Mouse (Mus musculus): ENCODE data around the gene Rassf1. TPM values are rescaled to one million over a fixed set of nuclear protein-coding genes. Genes with fewer than 3 reads are reported as not detected.
A peak's percentile ranks its signal among the peaks of the same experiment; 100 is the strongest.

Gene Rassf1
- polyA plus RNA-seq, 1 experiment from 2014 or later: 53.2 TPM

- no peaks in the 10 kb centered on the region for H3K27me3 ChIP-seq (ENCODE audit: control insufficient read depth, insufficient read depth, low read length)
These were observed 13.1 kb upstream of the Rassf1 start for GRCm38 (mm10) chr9:107538231-107538630.

GRCm38 (mm10) chr9:107538711-107539110 is 12.6 kb upstream of the Rassf1 start:
- H3K36me3 ChIP-seq (ENCODE audit: control insufficient read depth, insufficient read depth, low read length): peaks cover 33% of the 10 kb centered on the region

More at GRCm38 (mm10) chr9:107538231-107538630, 13.1 kb upstream of the Rassf1 start:
- no peak overlapping the region for H3K4me3 ChIP-seq (ENCODE audit: low read length)
- WGBS: 97% methylated on average over 7 of the region's 7 CpGs
- H3K36me3 ChIP-seq (ENCODE audit: control insufficient read depth, insufficient read depth, low read length): peaks cover 33% of the 10 kb centered on the region
- no peak for ATAC-seq (ENCODE audit: low FRiP score, low TSS enrichment)
- H3K9ac ChIP-seq (ENCODE audit: low read depth, low read length): no peak overlapping the region
- H3K4me1 ChIP-seq (ENCODE audit: control insufficient read depth, insufficient read depth, low read length): peaks cover 29% of the 10 kb centered on the region
- H3K9me3 ChIP-seq (ENCODE audit: control insufficient read depth, low read length): no peaks in the 10 kb centered on the region
- H3K27ac ChIP-seq (ENCODE audit: low read depth, low read length): no peak overlapping the region
- no peak overlapping the region for H3K4me2 ChIP-seq (replicated peaks; ENCODE audit: low read depth, low read length)

GRCm38 (mm10) chr9:107539940-107540339 is 11.4 kb upstream of the Rassf1 start:
- Histone ChIP-seq H3K4me3 (ENCODE audit: low read length) (no peak overlapping the region), H3K27me3 (ENCODE audit: control insufficient read depth, insufficient read depth, low read length) (no peaks in the 10 kb centered on the region), H3K27ac (ENCODE audit: low read depth, low read length) (no peak overlapping the region), H3K9ac (ENCODE audit: low read depth, low read length) (no peak overlapping the region), H3K4me2 (replicated peaks; ENCODE audit: low read depth, low read length) (no peak overlapping the region), H3K4me1 (ENCODE audit: control insufficient read depth, insufficient read depth, low read length) (peaks cover 30% of the 10 kb centered on the region), H3K36me3 (ENCODE audit: control insufficient read depth, insufficient read depth, low read length) (peaks cover 43% of the 10 kb centered on the region), H3K9me3 (ENCODE audit: control insufficient read depth, low read length) (no peaks in the 10 kb centered on the region)
- ATAC-seq (ENCODE audit: low FRiP score, low TSS enrichment): no peak
- WGBS: 94% methylated on average over 8 of the region's 8 CpGs

More at GRCm38 (mm10) chr9:107538711-107539110, 12.6 kb upstream of the Rassf1 start:
- Histone ChIP-seq H3K4me1 (ENCODE audit: control insufficient read depth, insufficient read depth, low read length) (peaks cover 30% of the 10 kb centered on the region), H3K27ac (ENCODE audit: low read depth, low read length) (no peak overlapping the region), H3K27me3 (ENCODE audit: control insufficient read depth, insufficient read depth, low read length) (no peaks in the 10 kb centered on the region), H3K9me3 (ENCODE audit: control insufficient read depth, low read length) (no peaks in the 10 kb centered on the region), H3K4me2 (replicated peaks; ENCODE audit: low read depth, low read length) (no peak overlapping the region), H3K4me3 (ENCODE audit: low read length) (no peak overlapping the region), H3K9ac (ENCODE audit: low read depth, low read length) (no peak overlapping the region)
- 94% methylated on average over 3 of the region's 3 CpGs for WGBS
- no peak for ATAC-seq (ENCODE audit: low FRiP score, low TSS enrichment)

GRCm38 (mm10) chr9:107540420-107540819 is 10.9 kb upstream of the Rassf1 start:
- H3K9me3 ChIP-seq (ENCODE audit: control insufficient read depth, low read length): no peaks in the 10 kb centered on the region
- 58% methylated on average over 4 of the region's 4 CpGs for WGBS
- no peak for ATAC-seq (ENCODE audit: low FRiP score, low TSS enrichment)
- peaks cover 28% of the 10 kb centered on the region for H3K4me1 ChIP-seq (ENCODE audit: control insufficient read depth, insufficient read depth, low read length)
- no peak overlapping the region for H3K27ac ChIP-seq (ENCODE audit: low read depth, low read length)
- H3K4me2 ChIP-seq (replicated peaks; ENCODE audit: low read depth, low read length): peak overlapping the region; percentile 77; the same call in 1 of the 2 replicates
- H3K4me3 ChIP-seq (ENCODE audit: low read length): no peak overlapping the region; the same call in 1 of the 2 replicates
- no peaks in the 10 kb centered on the region for H3K27me3 ChIP-seq (ENCODE audit: control insufficient read depth, insufficient read depth, low read length)
- peaks cover 48% of the 10 kb centered on the region for H3K36me3 ChIP-seq (ENCODE audit: control insufficient read depth, insufficient read depth, low read length)
- no peak overlapping the region for H3K9ac ChIP-seq (ENCODE audit: low read depth, low read length)

- Histone ChIP-seq H3K4me3 (ENCODE audit: low read length) (peak overlapping the region; percentile 45), H3K4me1 (ENCODE audit: control insufficient read depth, insufficient read depth, low read length) (peaks cover 22% of the 10 kb centered on the region), H3K36me3 (ENCODE audit: control insufficient read depth, insufficient read depth, low read length) (peaks cover 48% of the 10 kb centered on the region), H3K4me2 (replicated peaks; ENCODE audit: low read depth, low read length) (peak overlapping the region; percentile 77), H3K9ac (ENCODE audit: low read depth, low read length) (0 out of 2 replicates have a peak overlapping the region, but pooled peaks have one; percentile 0), H3K9me3 (ENCODE audit: control insufficient read depth, low read length) (no peaks in the 10 kb centered on the region), H3K27ac (ENCODE audit: low read depth, low read length) (no peak overlapping the region), H3K27me3 (ENCODE audit: control insufficient read depth, insufficient read depth, low read length) (no peaks in the 10 kb centered on the region)
- ATAC-seq (ENCODE audit: low FRiP score, low TSS enrichment): 0 out of 2 replicates have a peak, but pooled peaks have one; percentile 0
- 22% methylated on average over 10 of the region's 10 CpGs for WGBS
These were observed 10.3 kb upstream of the Rassf1 start for GRCm38 (mm10) chr9:107541005-107541404.

GRCm38 (mm10) chr9:107541474-107542351 is 9.6 kb upstream of the Rassf1 start, which contains the start of the genes Cyb561d2 and Nprl2:
Cyb561d2 (minus strand) TSS chr9:107542193.
Nprl2 (plus strand) TSS chr9:107542226.
- Histone ChIP-seq H3K36me3 (ENCODE audit: control insufficient read depth, insufficient read depth, low read length) (peaks cover 46% of the 10 kb centered on the region), H3K4me2 (replicated peaks; ENCODE audit: low read depth, low read length) (peak within 1 kb of the TSS; percentile 77), H3K9ac (ENCODE audit: low read depth, low read length) (peak within 1 kb of the TSS; percentile 65)

GRCm38 (mm10) chr9:107542352-107542686 is 9.0 kb upstream of the Rassf1 start:
- peak; percentile 24 for ATAC-seq (ENCODE audit: low FRiP score, low TSS enrichment)
- Histone ChIP-seq H3K27ac (ENCODE audit: low read depth, low read length) (0 out of 2 replicates have a peak overlapping the region, but pooled peaks have one; percentile 44), H3K9me3 (ENCODE audit: control insufficient read depth, low read length) (no peaks in the 10 kb centered on the region), H3K36me3 (ENCODE audit: control insufficient read depth, insufficient read depth, low read length) (peaks cover 40% of the 10 kb centered on the region), H3K4me2 (replicated peaks; ENCODE audit: low read depth, low read length) (peak overlapping the region; percentile 77), H3K27me3 (ENCODE audit: control insufficient read depth, insufficient read depth, low read length) (no peaks in the 10 kb centered on the region), H3K9ac (ENCODE audit: low read depth, low read length) (peak overlapping the region; percentile 65), H3K4me3 (ENCODE audit: low read length) (peak overlapping the region; percentile 45), H3K4me1 (ENCODE audit: control insufficient read depth, insufficient read depth, low read length) (peaks cover 16% of the 10 kb centered on the region)
- WGBS: under 1% methylated on average over 11 of the region's 11 CpGs

More at GRCm38 (mm10) chr9:107541474-107542351, 9.6 kb upstream of the Rassf1 start, which contains the start of the genes Cyb561d2 and Nprl2:
- Histone ChIP-seq H3K4me3 (ENCODE audit: low read length) (peak within 1 kb of the TSS; percentile 45), H3K9me3 (ENCODE audit: control insufficient read depth, low read length) (no peaks in the 10 kb centered on the region), H3K27me3 (ENCODE audit: control insufficient read depth, insufficient read depth, low read length) (no peaks in the 10 kb centered on the region), H3K4me1 (ENCODE audit: control insufficient read depth, insufficient read depth, low read length) (peaks cover 18% of the 10 kb centered on the region), H3K27ac (ENCODE audit: low read depth, low read length) (0 out of 2 replicates have a peak within 1 kb of the TSS, but pooled peaks have one; percentile 44)
- 1% methylated on average over 46 of the region's 46 CpGs for WGBS
- peak; percentile 85 for ATAC-seq (ENCODE audit: low FRiP score, low TSS enrichment)

GRCm38 (mm10) chr9:107542721-107543120 is 8.6 kb upstream of the Rassf1 start:
- peaks cover 38% of the 10 kb centered on the region for H3K36me3 ChIP-seq (ENCODE audit: control insufficient read depth, insufficient read depth, low read length)
- no peaks in the 10 kb centered on the region for H3K27me3 ChIP-seq (ENCODE audit: control insufficient read depth, insufficient read depth, low read length)
- peak overlapping the region; percentile 45 for H3K4me3 ChIP-seq (ENCODE audit: low read length)
- H3K9ac ChIP-seq (ENCODE audit: low read depth, low read length): peak overlapping the region; percentile 65
- no peak for ATAC-seq (ENCODE audit: low FRiP score, low TSS enrichment)
- no peaks in the 10 kb centered on the region for H3K9me3 ChIP-seq (ENCODE audit: control insufficient read depth, low read length)
- H3K27ac ChIP-seq (ENCODE audit: low read depth, low read length): no peak overlapping the region
- WGBS: 35% methylated on average over 8 of the region's 8 CpGs
- H3K4me1 ChIP-seq (ENCODE audit: control insufficient read depth, insufficient read depth, low read length): peaks cover 19% of the 10 kb centered on the region; the same call in 1 of the 2 replicates
- H3K4me2 ChIP-seq (replicated peaks; ENCODE audit: low read depth, low read length): peak overlapping the region; percentile 77

- peaks cover 32% of the 10 kb centered on the region for H3K36me3 ChIP-seq (ENCODE audit: control insufficient read depth, insufficient read depth, low read length)
- H3K27me3 ChIP-seq (ENCODE audit: control insufficient read depth, insufficient read depth, low read length): no peaks in the 10 kb centered on the region
- no peaks in the 10 kb centered on the region for H3K9me3 ChIP-seq (ENCODE audit: control insufficient read depth, low read length)
- ATAC-seq (ENCODE audit: low FRiP score, low TSS enrichment): no peak
- no peak overlapping the region for H3K27ac ChIP-seq (ENCODE audit: low read depth, low read length)
- H3K9ac ChIP-seq (ENCODE audit: low read depth, low read length): peak overlapping the region; percentile 65; the same call in 1 of the 2 replicates
- peaks cover 19% of the 10 kb centered on the region; the same call in 1 of the 2 replicates for H3K4me1 ChIP-seq (ENCODE audit: control insufficient read depth, insufficient read depth, low read length)
- H3K4me2 ChIP-seq (replicated peaks; ENCODE audit: low read depth, low read length): peak overlapping the region; percentile 77
- 87% methylated on average over 11 of the region's 11 CpGs for WGBS
- H3K4me3 ChIP-seq (ENCODE audit: low read length): no peak overlapping the region
These were observed 8.1 kb upstream of the Rassf1 start for GRCm38 (mm10) chr9:107543299-107543698.

Data from kidney, embryonic 14.5 days (tissue).